Mouse (Mus musculus): ENCODE data around the gene Foxm1. TPM values are rescaled to one million over a fixed set of nuclear protein-coding genes. Genes with fewer than 3 reads are reported as not detected.
A peak's percentile ranks its signal among the peaks of the same experiment; 100 is the strongest.
"Not testable (repeated sequence)": the region's sequence is repeated elsewhere in the genome, so short reads cannot be mapped to it uniquely, and the experiment has no call there.

Foxm1 gene
- polyA plus RNA-seq, 1 experiment: 38.3 TPM

- no peak for DNase-seq (ENCODE audit: low read depth)
- no peak for TF ChIP-seq POLR2A (IDR thresholded peaks at IDR 0.05; ENCODE audit: borderline replicate concordance, extremely low read depth, insufficient read depth, insufficient read length, poor library complexity, severe bottlenecking)
- no peak for TF ChIP-seq CTCF (IDR thresholded peaks at IDR 0.05; ENCODE audit: borderline replicate concordance, extremely low read depth, insufficient read depth, insufficient read length)
Observed at GRCm38 (mm10) chr6:128379636-128380035, 16.9 kb downstream of the Foxm1 start.

- DNase-seq (ENCODE audit: low read depth): not testable (repeated sequence)
Observed at GRCm38 (mm10) chr6:128380594-128381167, 17.9 kb downstream of the Foxm1 start.

GRCm38 (mm10) chr6:128381254-128381653, 18.5 kb downstream of the Foxm1 start:
- no peak for DNase-seq (ENCODE audit: low read depth)
- no peak for TF ChIP-seq POLR2A (IDR thresholded peaks at IDR 0.05; ENCODE audit: borderline replicate concordance, extremely low read depth, insufficient read depth, insufficient read length, poor library complexity, severe bottlenecking)
- TF ChIP-seq CTCF (IDR thresholded peaks at IDR 0.05; ENCODE audit: borderline replicate concordance, extremely low read depth, insufficient read depth, insufficient read length): no peak

- TF ChIP-seq POLR2A (IDR thresholded peaks at IDR 0.05; ENCODE audit: borderline replicate concordance, extremely low read depth, insufficient read depth, insufficient read length, poor library complexity, severe bottlenecking) (no peak), CTCF (IDR thresholded peaks at IDR 0.05; ENCODE audit: borderline replicate concordance, extremely low read depth, insufficient read depth, insufficient read length) (no peak)
- DNase-seq (ENCODE audit: low read depth): no peak
Observed at GRCm38 (mm10) chr6:128383752-128384151, 21.0 kb downstream of the Foxm1 start.

GRCm38 (mm10) chr6:128385026-128385425, 22.3 kb downstream of the Foxm1 start:
- DNase-seq (ENCODE audit: low read depth): no peak
- TF ChIP-seq CTCF (IDR thresholded peaks at IDR 0.05; ENCODE audit: borderline replicate concordance, extremely low read depth, insufficient read depth, insufficient read length) (no peak), POLR2A (IDR thresholded peaks at IDR 0.05; ENCODE audit: borderline replicate concordance, extremely low read depth, insufficient read depth, insufficient read length, poor library complexity, severe bottlenecking) (no peak)

GRCm38 (mm10) chr6:128389185-128389584, 26.4 kb downstream of the Foxm1 start:
- TF ChIP-seq POLR2A (IDR thresholded peaks at IDR 0.05; ENCODE audit: borderline replicate concordance, extremely low read depth, insufficient read depth, insufficient read length, poor library complexity, severe bottlenecking): no peak
- no peak for TF ChIP-seq CTCF (IDR thresholded peaks at IDR 0.05; ENCODE audit: borderline replicate concordance, extremely low read depth, insufficient read depth, insufficient read length)
- DNase-seq (ENCODE audit: low read depth): no peak

GRCm38 (mm10) chr6:128390683-128391082, 27.9 kb downstream of the Foxm1 start:
- TF ChIP-seq POLR2A (IDR thresholded peaks at IDR 0.05; ENCODE audit: borderline replicate concordance, extremely low read depth, insufficient read depth, insufficient read length, poor library complexity, severe bottlenecking) (no peak), CTCF (IDR thresholded peaks at IDR 0.05; ENCODE audit: borderline replicate concordance, extremely low read depth, insufficient read depth, insufficient read length) (no peak)
- no peak for DNase-seq (ENCODE audit: low read depth)

- DNase-seq (ENCODE audit: low read depth): no peak
- no peak for TF ChIP-seq POLR2A (IDR thresholded peaks at IDR 0.05; ENCODE audit: borderline replicate concordance, extremely low read depth, insufficient read depth, insufficient read length, poor library complexity, severe bottlenecking)
- no peak for TF ChIP-seq CTCF (IDR thresholded peaks at IDR 0.05; ENCODE audit: borderline replicate concordance, extremely low read depth, insufficient read depth, insufficient read length)
Observed at GRCm38 (mm10) chr6:128397574-128398261, 35.0 kb downstream of the Foxm1 start.

- TF ChIP-seq CTCF (IDR thresholded peaks at IDR 0.05; ENCODE audit: borderline replicate concordance, extremely low read depth, insufficient read depth, insufficient read length) (no peak), POLR2A (IDR thresholded peaks at IDR 0.05; ENCODE audit: borderline replicate concordance, extremely low read depth, insufficient read depth, insufficient read length, poor library complexity, severe bottlenecking) (no peak)
- no peak for DNase-seq (ENCODE audit: low read depth)
Observed at GRCm38 (mm10) chr6:128398996-128399395, 36.2 kb downstream of the Foxm1 start, which contains the start of gene Nrip2. Gene Nrip2, plus strand, starts transcription at chr6:128399296.

GRCm38 (mm10) chr6:128399421-128400185, 36.8 kb downstream of the Foxm1 start:
- peak; percentile 77 for DNase-seq (ENCODE audit: low read depth)
- TF ChIP-seq CTCF (IDR thresholded peaks at IDR 0.05; ENCODE audit: borderline replicate concordance, extremely low read depth, insufficient read depth, insufficient read length) (no peak), POLR2A (IDR thresholded peaks at IDR 0.05; ENCODE audit: borderline replicate concordance, extremely low read depth, insufficient read depth, insufficient read length, poor library complexity, severe bottlenecking) (no peak)

- no peak for TF ChIP-seq POLR2A (IDR thresholded peaks at IDR 0.05; ENCODE audit: borderline replicate concordance, extremely low read depth, insufficient read depth, insufficient read length, poor library complexity, severe bottlenecking)
- no peak for TF ChIP-seq CTCF (IDR thresholded peaks at IDR 0.05; ENCODE audit: borderline replicate concordance, extremely low read depth, insufficient read depth, insufficient read length)
- no peak for DNase-seq (ENCODE audit: low read depth)
Observed at GRCm38 (mm10) chr6:128404708-128405107, 41.9 kb downstream of the Foxm1 start.

Data from brain, embryonic 14.5 days (tissue).